Mouse (Mus musculus): ENCODE measurements at regions not wholly inside any gene's neighbourhood (a gene's known extent, or its start where the extent isn't known, plus 50 kb on each side); places are given as distances from the start of the nearest gene placed in this dataset.

GRCm38 (mm10) chr2:167849999-167850552 lies 81.8 kb upstream of the Ptpn1 start:
- ATAC-seq (replicated peaks; ENCODE audit: insufficient number of reproducible peaks, low FRiP score, low TSS enrichment, poor library complexity, severe bottlenecking), result no peak

- ATAC-seq (replicated peaks; ENCODE audit: insufficient number of reproducible peaks, low FRiP score, low TSS enrichment, poor library complexity, severe bottlenecking), result no peak
These were observed 83.1 kb upstream of the Ptpn1 start for GRCm38 (mm10) chr2:167848468-167849440.

DNA sequence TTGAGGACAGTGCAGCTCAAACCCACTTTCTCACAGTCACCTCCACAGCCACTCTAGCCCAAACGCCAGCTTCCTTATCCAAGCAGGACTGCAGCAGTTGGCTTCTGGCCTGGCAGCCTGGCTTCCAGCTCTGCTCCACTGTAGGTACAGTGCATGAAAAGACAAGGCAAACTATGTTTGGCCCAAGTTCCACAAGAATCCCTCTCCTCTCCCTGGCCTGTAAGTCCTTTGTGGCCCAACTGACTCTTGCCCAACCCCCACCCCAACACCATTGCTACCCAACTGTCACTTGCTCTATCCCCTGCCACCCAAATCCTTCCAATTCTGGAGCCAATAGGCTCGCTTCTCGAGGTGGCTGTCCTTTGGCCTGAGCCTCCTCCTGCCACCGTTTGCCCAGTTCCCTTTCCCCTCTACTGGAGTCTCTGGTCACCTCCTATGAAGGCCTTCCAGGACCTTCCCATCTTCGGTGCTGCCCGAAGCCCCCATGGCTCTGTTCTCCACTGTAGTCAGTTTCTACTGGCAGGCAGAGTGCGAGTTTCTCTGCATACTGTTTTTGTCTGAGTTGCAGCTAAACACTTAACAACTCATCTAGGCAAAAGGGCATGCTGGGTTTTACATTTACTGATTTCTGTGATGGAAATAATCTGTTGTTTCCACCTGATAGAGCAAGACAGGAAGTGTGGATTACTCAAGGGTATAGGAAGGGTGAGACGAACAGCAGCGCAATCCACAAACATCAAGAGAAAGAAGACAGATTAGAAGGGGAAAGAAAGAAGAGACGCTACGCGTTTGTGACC lies 84.4 kb upstream of the Ptpn1 start:
- no peak for ATAC-seq (replicated peaks; ENCODE audit: insufficient number of reproducible peaks, low FRiP score, low TSS enrichment, poor library complexity, severe bottlenecking)

DNA sequence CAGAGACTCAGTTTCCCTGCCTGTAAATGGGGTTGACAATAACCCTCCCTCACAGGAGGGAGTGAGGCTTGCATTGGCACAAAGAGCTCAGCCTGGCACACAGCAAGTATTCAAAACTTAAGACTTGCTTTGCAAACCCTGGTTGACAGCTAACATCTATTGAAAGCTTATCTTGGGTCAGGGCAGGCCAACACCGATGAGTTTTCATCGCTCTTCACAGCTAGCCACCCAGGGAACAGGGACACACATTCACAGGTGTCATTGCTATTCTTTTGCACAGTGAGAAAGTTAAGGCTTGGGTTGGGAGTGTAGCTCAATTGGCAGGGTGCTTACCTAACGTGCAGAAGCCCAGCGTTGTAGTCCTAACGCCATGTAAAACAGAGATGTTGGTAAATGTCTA lies 86.5 kb upstream of the Ptpn1 start:
- ATAC-seq (replicated peaks; ENCODE audit: insufficient number of reproducible peaks, low FRiP score, low TSS enrichment, poor library complexity, severe bottlenecking), result no peak

DNA sequence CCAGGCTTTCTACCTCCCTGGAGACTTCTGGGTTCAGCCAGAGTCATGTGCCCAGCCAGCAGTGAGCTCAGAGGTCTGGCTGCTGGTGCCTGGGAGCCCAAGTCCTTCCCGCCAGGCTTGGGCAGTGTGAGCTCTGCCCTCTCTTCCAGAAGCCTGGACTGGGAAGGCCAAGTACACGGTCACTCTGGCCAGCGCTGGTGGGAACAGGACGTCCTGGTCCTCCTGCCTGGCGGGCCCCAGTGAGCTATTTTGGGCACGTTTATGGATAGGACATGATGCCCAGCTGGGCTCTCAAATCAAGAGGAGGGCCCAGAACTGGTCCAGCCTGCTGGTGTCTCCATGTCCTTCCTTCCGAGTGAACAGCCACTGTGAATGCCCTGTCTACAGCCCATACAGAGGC lies 87.3 kb upstream of the Ptpn1 start:
- no peak for ATAC-seq (replicated peaks; ENCODE audit: insufficient number of reproducible peaks, low FRiP score, low TSS enrichment, poor library complexity, severe bottlenecking)

DNA sequence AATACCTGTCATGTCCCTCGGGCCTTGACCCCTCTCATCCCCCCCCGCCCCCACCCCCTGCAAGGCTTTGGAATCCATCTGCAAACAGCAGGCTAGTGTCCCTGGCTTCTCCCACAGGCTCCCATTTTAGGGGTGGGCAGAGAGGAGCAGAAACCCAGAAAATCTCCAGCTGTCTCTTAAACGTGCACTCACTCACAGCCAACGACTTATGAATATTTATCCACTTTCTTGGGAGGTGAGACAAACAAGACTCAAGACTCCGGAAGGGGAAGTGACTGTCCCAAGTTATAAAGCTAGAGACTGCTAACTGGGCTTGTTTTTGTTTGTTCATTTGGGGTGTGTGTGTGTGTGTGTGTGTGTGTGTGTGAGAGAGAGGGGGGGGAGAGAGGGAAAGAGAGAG lies 87.9 kb upstream of the Ptpn1 start:
- no peak for ATAC-seq (replicated peaks; ENCODE audit: insufficient number of reproducible peaks, low FRiP score, low TSS enrichment, poor library complexity, severe bottlenecking)

DNA sequence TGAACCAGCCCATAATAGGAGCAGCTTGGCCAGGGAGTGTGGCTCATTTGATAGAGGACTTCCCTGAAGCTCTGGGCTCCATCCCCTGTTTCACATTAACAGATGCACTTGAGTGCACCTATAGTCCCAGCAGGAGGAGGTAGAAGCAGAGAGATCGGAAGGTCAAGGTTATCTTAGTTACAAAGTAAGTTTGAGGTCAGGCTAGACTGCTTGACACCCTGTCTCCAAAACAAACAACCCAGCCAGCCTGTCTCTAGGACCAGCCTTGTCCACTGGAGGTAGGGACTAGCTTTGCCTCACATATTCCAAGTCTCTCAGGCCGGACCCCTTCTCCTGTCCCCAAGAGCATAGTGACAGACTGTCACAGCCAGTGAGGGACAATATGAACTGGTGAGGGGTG lies 88.9 kb upstream of the Ptpn1 start:
- ATAC-seq (replicated peaks; ENCODE audit: insufficient number of reproducible peaks, low FRiP score, low TSS enrichment, poor library complexity, severe bottlenecking), result no peak

- ATAC-seq (replicated peaks; ENCODE audit: insufficient number of reproducible peaks, low FRiP score, low TSS enrichment, poor library complexity, severe bottlenecking), result no peak
These were observed 89.4 kb upstream of the Ptpn1 start for GRCm38 (mm10) chr2:167842473-167842872.

DNA sequence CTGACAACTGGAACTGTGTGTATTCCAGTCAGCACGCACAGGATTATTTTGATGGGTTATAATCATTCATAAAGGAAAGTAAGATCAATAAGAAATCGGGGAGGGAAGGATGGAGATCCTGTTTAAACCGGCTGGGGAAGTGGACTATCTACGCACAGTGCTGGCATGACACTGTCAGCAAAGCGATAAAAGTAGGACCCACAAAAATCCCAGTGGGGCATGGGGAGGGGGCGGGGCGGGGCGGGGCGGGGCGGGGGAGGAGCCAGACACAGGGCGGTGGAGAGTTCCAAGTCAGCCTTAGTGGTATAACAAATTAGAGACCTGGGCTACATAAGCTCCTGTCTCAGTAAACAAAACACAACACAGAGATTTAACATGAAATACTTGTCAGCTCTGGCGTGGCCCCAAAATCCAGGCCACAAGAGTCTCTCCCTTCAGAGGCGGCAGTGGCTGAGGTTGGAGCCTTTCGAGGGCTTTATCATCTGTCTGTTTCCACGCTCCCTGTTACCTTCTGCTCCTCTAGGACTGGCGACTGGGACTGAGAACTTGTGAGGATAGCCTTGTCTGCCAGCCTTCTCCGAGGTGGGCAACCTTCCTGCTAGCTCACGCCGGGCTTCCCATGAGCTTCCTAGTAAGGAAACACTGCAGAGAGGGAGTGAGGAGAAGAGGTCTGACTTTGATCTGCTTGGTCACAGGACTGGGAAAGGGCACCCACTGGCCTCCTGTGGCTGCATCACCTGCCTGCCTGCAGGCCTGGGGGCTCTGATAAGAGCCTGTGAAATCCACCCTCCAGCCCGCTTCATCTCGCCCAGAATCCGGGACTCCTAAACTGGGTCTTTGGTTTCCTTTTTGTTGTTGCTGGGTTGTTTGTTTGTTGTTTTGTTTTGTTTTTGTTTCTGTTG lies 90.3 kb upstream of the Ptpn1 start:
- ATAC-seq (replicated peaks; ENCODE audit: insufficient number of reproducible peaks, low FRiP score, low TSS enrichment, poor library complexity, severe bottlenecking), result no peak

GRCm38 (mm10) chr2:167840344-167840743 lies 91.5 kb upstream of the Ptpn1 start:
- no peak for ATAC-seq (replicated peaks; ENCODE audit: insufficient number of reproducible peaks, low FRiP score, low TSS enrichment, poor library complexity, severe bottlenecking)

- peak; percentile 38; the same call in 1 of the 2 replicates for ATAC-seq (replicated peaks; ENCODE audit: insufficient number of reproducible peaks, low FRiP score, low TSS enrichment, poor library complexity, severe bottlenecking)
These were observed 92.4 kb upstream of the Ptpn1 start for GRCm38 (mm10) chr2:167839324-167839981.

- no peak for ATAC-seq (replicated peaks; ENCODE audit: insufficient number of reproducible peaks, low FRiP score, low TSS enrichment, poor library complexity, severe bottlenecking)
These were observed 94.3 kb upstream of the Ptpn1 start for GRCm38 (mm10) chr2:167837596-167837995.

GRCm38 (mm10) chr2:167836611-167837010 lies 95.2 kb upstream of the Ptpn1 start:
- ATAC-seq (replicated peaks; ENCODE audit: insufficient number of reproducible peaks, low FRiP score, low TSS enrichment, poor library complexity, severe bottlenecking), result no peak

DNA sequence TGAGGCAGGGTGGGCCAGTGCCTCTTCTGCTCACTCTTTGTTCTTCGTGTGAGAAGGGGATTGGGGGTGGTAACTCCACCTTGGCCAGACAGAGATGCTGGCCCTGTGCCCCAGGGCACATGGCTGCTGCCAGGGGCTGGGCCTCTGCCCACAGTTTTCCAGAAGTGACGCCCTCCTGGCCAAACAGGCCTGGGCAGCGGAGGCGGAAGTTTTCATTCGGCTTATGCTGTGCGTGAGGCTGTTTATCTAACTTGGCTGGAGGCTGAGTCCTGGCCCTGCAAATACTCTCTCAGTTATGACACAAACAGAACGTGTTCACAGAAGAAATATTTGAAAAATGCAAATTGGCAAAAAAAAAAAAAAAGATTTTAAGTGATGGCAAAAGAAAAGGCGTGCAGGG lies 97.3 kb upstream of the Ptpn1 start:
- no peak for ATAC-seq (replicated peaks; ENCODE audit: insufficient number of reproducible peaks, low FRiP score, low TSS enrichment, poor library complexity, severe bottlenecking)

- ATAC-seq (replicated peaks; ENCODE audit: insufficient number of reproducible peaks, low FRiP score, low TSS enrichment, poor library complexity, severe bottlenecking), result peak; percentile 37; the same call in 1 of the 2 replicates
These were observed 98.4 kb upstream of the Ptpn1 start for GRCm38 (mm10) chr2:167833290-167833953.

DNA sequence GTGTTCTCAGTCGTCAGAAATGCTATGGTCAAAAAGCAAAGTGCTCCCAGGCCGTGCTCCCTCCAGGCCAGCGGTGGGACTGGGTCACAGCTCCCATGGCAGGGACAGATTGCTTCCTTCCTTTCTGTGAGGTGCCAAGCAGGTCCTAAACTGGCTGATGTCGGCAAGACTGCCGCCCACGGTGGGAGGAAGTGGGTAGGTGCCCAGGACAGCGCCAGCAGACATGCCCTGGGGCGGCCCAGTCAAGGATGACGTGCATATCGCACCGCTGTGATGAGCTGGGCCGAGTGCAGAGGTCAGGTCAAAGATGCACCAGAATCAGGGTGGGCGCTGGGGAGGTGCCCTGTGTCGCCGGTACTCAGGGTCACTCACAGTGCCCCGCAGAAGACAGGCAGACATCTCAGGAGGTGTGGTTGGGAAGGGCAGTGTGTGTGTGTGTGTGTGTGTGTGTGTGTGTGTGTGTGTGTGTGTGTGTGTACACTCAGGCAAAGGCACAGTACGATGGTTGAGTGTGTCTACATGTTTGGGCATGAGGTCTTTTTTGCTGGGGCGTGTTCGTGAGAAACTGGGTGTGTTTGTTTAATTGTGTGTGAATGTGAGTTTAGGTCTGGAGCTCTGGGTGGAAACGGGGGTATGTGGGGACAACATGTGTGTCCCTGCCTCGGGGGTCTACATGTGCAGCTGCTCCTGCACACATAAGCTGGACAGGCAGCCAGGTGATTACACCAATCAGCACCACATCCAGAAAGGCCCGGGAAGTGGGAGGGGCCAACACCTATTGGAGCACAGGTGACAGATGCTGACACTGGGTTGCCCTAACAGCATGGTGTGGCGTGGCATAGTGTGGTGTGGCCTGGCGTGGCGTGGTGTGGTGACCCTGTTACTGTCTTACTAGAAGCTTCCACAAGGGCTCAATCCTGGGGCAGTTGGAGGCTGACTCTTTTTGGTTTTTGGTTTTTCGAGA lies 100.5 kb upstream of the Ptpn1 start:
- peak; percentile 69 for ATAC-seq (replicated peaks; ENCODE audit: insufficient number of reproducible peaks, low FRiP score, low TSS enrichment, poor library complexity, severe bottlenecking)

All from monocyte, adult 5-6 weeks (primary cell).